Mouse (Mus musculus) forebrain, embryonic 10.5 days (tissue): ENCODE data around the gene Flot1. TPM values are rescaled to one million over a fixed set of nuclear protein-coding genes. Genes with fewer than 3 reads are reported as not detected.

ENCODE experiments used
- DNase-seq: peaks from one replicate; pipeline ENCODE4 v3.0.0-alpha.2; 2017; ENCODE audit warnings: low spot score; ENCODE audit errors: extremely low spot score
- H3K27ac ChIP-seq: fragments of 300-500 bp; sonication (generic); 2 replicates; pipeline ENCODE4 v1.5.1; 2016; ENCODE audit warnings: mild to moderate bottlenecking
- H3K27me3 ChIP-seq: fragments of 300-500 bp; sonication (generic); 2 replicates; pipeline ENCODE4 v1.6.1; 2016; ENCODE audit warnings: mild to moderate bottlenecking; ENCODE audit not compliant: poor library complexity, severe bottlenecking
- H3K36me3 ChIP-seq: fragments of 300-500 bp; sonication (generic); replicated peaks from 2 replicates; pipeline ENCODE4 v1.6.1; 2016; ENCODE audit warnings: mild to moderate bottlenecking, moderate library complexity
- H3K4me1 ChIP-seq: fragments of 300-500 bp; sonication (generic); 2 replicates; pipeline ENCODE4 v1.6.1; 2016
- H3K4me3 ChIP-seq: fragments of 300-500 bp; sonication (generic); 2 replicates; pipeline ENCODE4 v1.5.1; 2016; ENCODE audit warnings: mild to moderate bottlenecking, moderate library complexity
- H3K9me3 ChIP-seq: fragments of 300-500 bp; sonication (generic); 2 replicates; pipeline ENCODE4 v1.6.1; 2016; ENCODE audit warnings: mild to moderate bottlenecking, moderate library complexity
- WGBS: fragments of 180-500 bp; shearing (Covaris S2); methylation state at CpG from one replicate; pipeline ENCODE4 v1.1.7; 2016; 5-methylcytosine and 5-hydroxymethylcytosine counted together
- polyA plus RNA-seq: library from polyadenylated mRNA; unstranded; fragments of >200 nt; fragmentation: Nextera tagmentation; extraction: Ambion mirVana; gene quantifications from 2 replicates; pipeline ENCODE4 v1.2.1, GENCODE M21; 2016

The Flot1 gene
- polyA plus RNA-seq, 1 experiment from 2014 or later: 51.6 TPM

DNA sequence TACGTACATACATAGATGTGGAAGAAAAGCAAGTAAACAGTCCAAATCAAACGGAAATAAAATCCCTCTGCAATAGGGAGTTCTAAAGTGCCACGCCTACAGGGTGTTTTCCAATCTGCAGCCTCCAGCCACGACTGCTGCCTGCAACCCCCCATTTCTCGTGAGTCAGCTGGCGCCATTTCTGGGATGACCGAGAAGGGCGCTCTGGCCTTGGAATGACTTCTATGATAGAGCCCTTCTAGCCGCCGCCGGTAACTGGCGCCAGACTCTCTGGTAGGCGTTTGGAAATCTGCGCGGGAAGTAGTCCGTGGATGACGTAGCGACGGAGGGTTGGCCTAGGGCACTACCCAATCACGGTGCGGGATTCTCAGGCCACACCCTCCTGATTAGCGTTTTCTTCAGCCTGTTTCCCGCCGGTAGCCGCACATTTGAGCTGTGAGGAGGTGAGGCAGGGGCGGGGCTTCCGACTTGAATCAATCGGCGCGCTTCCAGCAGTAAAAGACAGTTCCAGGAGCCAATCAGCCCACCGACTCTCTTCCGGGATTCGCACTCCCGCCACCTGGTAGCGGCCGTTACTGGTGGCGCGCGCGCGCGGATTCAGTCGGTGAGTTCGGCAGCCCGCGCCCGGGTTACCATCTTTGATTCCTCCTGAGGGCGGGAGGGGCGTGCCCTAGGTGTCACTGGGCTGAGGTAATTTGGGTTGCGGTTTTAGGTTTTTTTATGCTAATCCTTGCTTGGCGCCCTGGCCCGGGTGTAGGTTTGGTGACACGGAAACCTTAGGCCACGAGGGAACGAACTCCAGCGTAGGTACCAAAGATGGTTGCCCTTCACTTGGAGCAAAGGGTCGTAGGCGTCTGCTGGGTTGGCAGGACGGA lies 18.3 kb downstream of the Flot1 start, which contains the start of gene Mdc1:
Gene Mdc1, plus strand, starts transcription at position 440 of the 875 bp plus-strand sequence.
- under 1% methylated on average over 59 of the region's 59 CpGs for WGBS
- H3K36me3 ChIP-seq: peaks cover 32% of the 10 kb centered on the region
- peak; percentile 100 for DNase-seq

DNA sequence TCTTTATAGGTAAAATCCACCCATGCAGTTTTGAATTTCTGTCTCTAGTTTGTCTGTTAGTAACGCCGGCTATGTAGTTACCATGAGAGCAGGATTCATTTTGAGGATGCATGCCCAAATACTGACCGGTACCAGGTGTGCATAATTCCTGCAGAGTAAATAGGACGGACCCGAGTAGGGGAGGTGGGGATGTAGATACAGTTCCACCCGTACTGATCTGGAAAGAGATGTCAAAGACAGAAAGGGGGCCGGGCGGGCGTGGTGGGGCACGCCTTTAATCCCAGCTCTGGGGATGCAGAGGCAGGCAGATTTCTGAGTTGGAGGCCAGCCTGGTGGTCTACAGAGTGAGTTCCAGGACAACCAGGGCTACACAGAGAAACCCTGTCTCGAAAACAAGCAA lies 19.0 kb downstream of the Flot1 start:
- H3K36me3 ChIP-seq: peaks cover 32% of the 10 kb centered on the region
- no peak for DNase-seq
- H3K27ac ChIP-seq: peak overlapping the region; percentile 94
- H3K9me3 ChIP-seq: no peaks in the 10 kb centered on the region
- H3K4me3 ChIP-seq: peak overlapping the region; percentile 72
- no peaks in the 10 kb centered on the region for H3K27me3 ChIP-seq
- H3K4me1 ChIP-seq: peaks cover 35% of the 10 kb centered on the region
- WGBS: 24% methylated on average over 11 of the region's 11 CpGs

More for the DNA sequence above, 18.3 kb downstream of the Flot1 start, which contains the start of gene Mdc1:
- Histone ChIP-seq H3K4me1 (peaks cover 36% of the 10 kb centered on the region), H3K27me3 (no peaks in the 10 kb centered on the region), H3K27ac (peak within 1 kb of the TSS; percentile 94), H3K9me3 (no peaks in the 10 kb centered on the region), H3K4me3 (peak within 1 kb of the TSS; percentile 72)

DNA sequence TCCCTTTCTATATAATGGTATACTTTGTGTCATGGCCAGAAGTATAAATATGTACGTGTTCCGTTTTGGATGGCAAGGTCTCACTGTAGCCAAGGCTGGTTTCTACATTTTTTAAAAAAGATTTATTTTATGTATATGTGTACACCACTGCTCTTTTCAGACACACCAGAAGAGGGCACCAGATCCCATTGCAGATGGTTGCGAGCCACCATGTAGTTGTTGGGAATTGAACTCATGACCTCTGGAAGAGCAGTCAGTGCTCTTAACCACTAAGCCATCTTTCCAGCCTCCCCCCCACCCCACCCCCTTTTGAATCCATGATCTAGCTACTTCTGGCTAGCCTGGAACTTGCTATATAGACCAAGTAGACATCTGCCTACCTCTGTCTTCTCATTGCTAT lies 20.5 kb downstream of the Flot1 start:
- 99% methylated on average over 3 of the region's 3 CpGs for WGBS
- DNase-seq: no peak
- Histone ChIP-seq H3K27ac (no peak overlapping the region), H3K4me3 (peak overlapping the region; percentile 72; the same call in 1 of the 2 replicates), H3K9me3 (no peaks in the 10 kb centered on the region), H3K36me3 (peaks cover 46% of the 10 kb centered on the region), H3K4me1 (peaks cover 34% of the 10 kb centered on the region), H3K27me3 (no peaks in the 10 kb centered on the region)

DNA sequence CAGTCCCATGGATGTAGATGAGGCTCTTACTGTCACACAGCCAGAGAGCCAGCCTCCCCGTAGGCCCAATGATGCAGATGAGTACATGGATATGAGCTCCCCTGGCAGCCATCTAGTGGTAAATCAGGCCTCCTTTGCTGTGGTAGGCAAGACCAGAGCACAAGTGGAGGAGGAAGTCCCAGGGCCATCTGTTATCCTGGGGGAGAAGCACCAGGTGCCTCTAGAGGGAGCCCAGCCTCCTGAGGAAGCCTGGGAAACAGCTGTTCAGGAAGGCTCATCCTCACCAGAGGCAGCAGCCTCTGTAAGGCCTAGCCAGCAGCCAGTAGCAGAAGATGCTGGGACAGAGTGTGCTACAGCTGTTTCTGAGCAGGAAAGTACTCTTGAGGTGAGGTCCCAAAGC lies 25.1 kb downstream of the Flot1 start:
- Histone ChIP-seq H3K9me3 (no peaks in the 10 kb centered on the region), H3K4me3 (peak overlapping the region; percentile 5; the same call in 1 of the 2 replicates), H3K27me3 (no peaks in the 10 kb centered on the region), H3K4me1 (peaks cover 1% of the 10 kb centered on the region; the same call in 1 of the 2 replicates), H3K36me3 (peaks cover 92% of the 10 kb centered on the region), H3K27ac (no peak overlapping the region)
- no peak for DNase-seq
- 82% methylated on average over 1 of the region's 1 CpGs for whole genome bisulfite sequencing

DNA sequence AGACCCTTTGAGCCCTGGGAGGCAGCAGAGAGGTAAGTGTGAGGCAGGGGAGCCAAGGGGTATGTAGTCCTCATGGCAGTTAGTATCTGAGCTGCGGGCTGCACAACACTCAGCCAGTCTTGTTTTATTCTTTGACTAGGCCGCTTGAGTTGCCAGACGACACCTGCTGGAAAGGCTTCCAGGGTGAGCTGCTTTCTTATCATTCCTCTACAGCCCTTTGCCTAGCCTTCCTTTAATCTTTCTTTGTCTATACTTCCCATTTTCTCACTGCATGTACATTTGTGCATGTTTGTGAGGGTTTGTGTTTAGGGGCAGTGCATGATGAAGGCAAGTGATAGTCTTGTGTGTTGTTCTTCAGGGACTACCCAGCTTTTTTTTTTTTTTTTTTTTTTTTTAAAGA lies 27.9 kb downstream of the Flot1 start:
- no peak overlapping the region for H3K4me3 ChIP-seq
- H3K27ac ChIP-seq: no peak overlapping the region
- H3K27me3 ChIP-seq: no peaks in the 10 kb centered on the region
- no peaks in the 10 kb centered on the region for H3K4me1 ChIP-seq
- DNase-seq: no peak
- WGBS: 89% methylated on average over 3 of the region's 3 CpGs
- peaks cover 98% of the 10 kb centered on the region for H3K36me3 ChIP-seq
- H3K9me3 ChIP-seq: no peaks in the 10 kb centered on the region

DNA sequence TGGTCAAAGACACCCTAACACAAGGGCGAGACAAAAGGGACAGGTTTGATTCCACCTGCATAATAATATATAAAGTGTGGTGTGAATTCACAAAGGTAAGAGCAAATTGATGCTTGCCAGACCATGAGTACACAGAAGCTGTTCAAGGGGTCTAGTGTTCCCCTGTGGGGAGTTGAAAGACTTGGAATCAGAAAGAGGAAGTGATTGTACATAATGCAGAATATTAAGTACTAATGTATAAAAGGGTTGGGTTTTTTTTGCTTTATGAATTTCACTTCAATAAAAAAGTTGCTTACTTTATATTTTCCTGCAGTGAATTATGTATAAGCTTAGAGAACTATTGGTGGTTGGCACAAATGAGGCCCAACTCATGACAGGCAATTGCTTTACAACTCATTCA lies 36.3 kb downstream of the Flot1 start:
- no peak overlapping the region for H3K27ac ChIP-seq
- DNase-seq: no peak
- peaks cover 66% of the 10 kb centered on the region for H3K36me3 ChIP-seq
- H3K9me3 ChIP-seq: no peaks in the 10 kb centered on the region
- WGBS: 88% methylated on average over 1 of the region's 1 CpGs
- H3K4me1 ChIP-seq: peaks cover 27% of the 10 kb centered on the region
- no peaks in the 10 kb centered on the region for H3K27me3 ChIP-seq
- no peak overlapping the region for H3K4me3 ChIP-seq

DNA sequence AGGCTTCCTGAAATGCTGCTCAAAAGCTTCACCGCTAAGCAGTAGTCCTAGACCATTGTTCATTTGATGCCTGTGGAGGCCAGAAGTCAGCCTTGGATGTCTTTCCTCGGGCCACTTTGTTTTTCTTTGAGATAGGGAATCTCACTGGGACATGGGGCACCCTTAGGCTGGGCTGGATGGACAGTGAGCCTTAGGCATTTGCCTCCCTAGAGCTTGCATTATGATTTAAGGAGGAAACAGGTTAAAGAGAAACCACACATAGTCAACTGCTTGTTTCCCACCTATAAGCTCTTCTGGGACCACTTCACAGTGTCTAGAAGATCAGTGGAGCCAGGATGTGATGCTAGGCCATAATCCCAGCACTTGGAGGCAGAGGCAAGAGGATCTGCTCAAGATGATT lies 36.8 kb downstream of the Flot1 start:
- peaks cover 66% of the 10 kb centered on the region for H3K36me3 ChIP-seq
- no peak overlapping the region for H3K27ac ChIP-seq
- 0 out of 2 replicates have a peak overlapping the region, but pooled peaks have one; percentile 5 for H3K4me3 ChIP-seq
- peaks cover 32% of the 10 kb centered on the region for H3K4me1 ChIP-seq
- WGBS: 60% methylated on average over 2 of the region's 2 CpGs
- DNase-seq: no peak
- no peaks in the 10 kb centered on the region for H3K27me3 ChIP-seq
- no peaks in the 10 kb centered on the region for H3K9me3 ChIP-seq

DNA sequence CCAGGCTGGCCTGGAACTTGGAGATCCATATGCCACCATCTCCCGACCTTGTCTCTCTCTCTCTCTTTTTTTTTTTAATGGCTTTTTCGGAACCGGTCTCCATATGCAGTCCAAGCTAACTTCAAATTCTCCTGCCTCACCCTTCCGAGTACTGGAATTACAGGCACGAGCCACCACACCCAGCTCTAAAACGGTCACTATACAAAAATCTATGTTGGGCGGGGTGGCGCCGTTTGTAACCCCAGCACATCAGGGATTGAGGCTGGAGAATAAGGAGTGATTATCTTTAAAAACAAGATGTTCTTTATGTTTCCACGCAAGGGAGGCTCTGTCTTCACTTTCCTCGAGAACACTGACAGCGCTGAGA lies 37.8 kb downstream of the Flot1 start:
- peaks cover 42% of the 10 kb centered on the region for H3K4me1 ChIP-seq
- peaks cover 60% of the 10 kb centered on the region for H3K36me3 ChIP-seq

DNA sequence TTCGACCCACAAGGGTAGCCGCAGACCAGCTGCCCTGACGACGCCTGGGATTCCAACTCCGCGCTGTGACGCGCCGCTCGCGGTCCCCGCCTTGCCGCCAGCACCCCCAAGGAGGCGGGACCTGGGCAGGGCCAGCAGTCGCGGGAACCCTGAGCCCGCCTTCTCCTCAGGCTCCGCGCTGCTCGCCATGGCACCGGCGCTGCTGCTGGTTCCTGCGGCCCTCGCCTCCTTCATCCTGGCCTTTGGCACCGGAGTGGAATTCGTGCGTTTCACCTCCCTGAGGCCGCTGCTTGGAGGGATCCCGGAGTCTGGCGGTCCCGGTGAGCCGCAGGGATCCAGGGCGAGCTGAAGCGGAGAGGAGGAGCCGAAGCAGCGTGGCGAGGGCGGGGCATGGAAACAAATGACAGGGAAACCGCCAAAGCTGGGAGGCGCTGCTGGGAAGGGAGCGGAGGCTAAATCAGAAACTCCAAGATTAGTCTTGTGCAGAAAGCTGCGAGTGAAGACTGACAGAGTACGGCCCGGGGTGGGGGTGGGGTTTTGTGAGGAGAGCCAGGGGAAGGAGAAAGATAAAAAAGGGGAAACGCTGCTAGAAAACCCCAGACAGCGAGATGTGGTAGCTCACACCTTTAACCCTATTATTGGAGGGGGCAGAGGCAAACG lies 38.3 kb downstream of the Flot1 start, which contains the start of gene Nrm:
Gene Nrm, plus strand, starts transcription at position 121 of the 660 bp plus-strand sequence.
- Histone ChIP-seq H3K27me3 (no peaks in the 10 kb centered on the region), H3K9me3 (no peaks in the 10 kb centered on the region), H3K36me3 (peaks cover 57% of the 10 kb centered on the region), H3K4me1 (peaks cover 46% of the 10 kb centered on the region), H3K27ac (peak within 1 kb of the TSS; percentile 97), H3K4me3 (peak within 1 kb of the TSS; percentile 82)
- peak; percentile 92 for DNase-seq
- under 1% methylated on average over 47 of the region's 47 CpGs for WGBS

More for the DNA sequence above, 37.8 kb downstream of the Flot1 start:
- Histone ChIP-seq H3K27ac (peak overlapping the region; percentile 97), H3K9me3 (no peaks in the 10 kb centered on the region), H3K27me3 (no peaks in the 10 kb centered on the region), H3K4me3 (peak overlapping the region; percentile 82)
- DNase-seq: no peak
- WGBS: 9% methylated on average over 12 of the region's 12 CpGs

DNA sequence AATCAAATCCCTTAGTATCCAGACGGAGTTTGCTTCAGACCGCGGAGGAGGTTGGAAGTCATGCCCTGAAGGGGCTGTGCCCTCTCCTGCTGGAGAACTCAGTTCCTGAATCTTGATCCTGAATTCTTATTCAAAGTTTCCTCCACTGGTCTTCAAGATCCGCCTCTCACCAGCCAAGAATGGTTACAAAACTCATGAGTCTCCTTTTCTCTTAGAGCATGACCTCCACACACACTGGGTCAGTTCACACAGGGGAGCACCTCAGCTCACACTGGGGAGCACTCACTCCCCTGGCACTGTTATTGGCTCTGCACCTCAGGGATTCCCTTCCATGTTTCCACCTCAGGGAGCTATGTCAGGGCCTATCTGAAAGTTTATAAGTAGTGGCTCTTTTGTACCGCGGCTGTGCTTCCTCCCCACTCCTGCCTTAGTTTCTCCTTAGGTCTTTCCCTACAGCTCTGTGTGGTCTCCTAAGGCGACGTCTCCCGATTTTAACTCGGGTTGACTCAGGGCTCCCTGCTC lies 41.9 kb downstream of the Flot1 start:
- WGBS: 19% methylated on average over 10 of the region's 10 CpGs
- peaks cover 81% of the 10 kb centered on the region for H3K4me1 ChIP-seq

DNA sequence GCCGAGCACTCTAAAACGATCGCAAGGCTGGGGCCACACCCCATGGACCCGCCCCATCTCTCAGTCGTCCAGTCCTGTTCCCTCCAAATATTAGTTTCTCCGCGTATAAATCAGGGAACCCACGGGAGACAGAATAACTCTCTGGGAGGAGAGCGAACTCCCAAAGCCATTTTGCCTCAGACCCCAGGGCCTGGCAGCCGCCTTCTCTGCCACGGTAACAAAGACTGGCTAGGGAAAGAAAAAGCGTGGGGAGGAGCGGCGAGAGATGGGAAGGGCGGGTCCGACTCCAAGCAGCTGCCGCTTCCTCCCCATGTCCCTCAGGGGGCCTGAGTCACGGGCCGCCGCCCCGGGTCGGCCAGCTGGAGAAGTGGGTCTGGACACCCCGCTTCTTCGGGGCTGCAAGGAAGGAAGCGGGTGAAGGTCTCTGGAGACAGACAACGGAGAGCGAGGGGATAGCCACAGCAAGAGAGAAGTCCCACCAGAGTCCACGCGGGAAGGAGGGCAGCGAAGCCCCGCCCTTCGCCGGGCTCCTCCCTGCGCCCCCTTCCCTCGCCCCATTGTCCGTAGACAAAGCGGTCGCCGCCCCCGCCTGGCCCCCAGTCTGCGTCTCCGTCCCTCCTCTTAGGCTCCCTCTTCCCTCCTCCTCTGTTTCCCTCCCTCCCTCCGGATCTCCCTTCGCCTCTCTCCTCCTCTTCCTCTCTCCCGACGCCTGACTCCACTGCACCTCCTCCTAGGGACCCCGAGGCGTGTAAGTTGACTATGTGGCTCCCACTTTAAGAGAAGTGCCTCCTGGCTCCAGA lies 42.7 kb downstream of the Flot1 start, which contains the start of gene Ppp1r18:
Gene Ppp1r18, plus strand, starts transcription at position 113 of the 800 bp plus-strand sequence.
- peak within 1 kb of the TSS; percentile 77 for H3K4me3 ChIP-seq
- peaks cover 84% of the 10 kb centered on the region for H3K4me1 ChIP-seq
- DNase-seq: peak; percentile 88
- peak within 1 kb of the TSS; percentile 96 for H3K27ac ChIP-seq
- H3K9me3 ChIP-seq: no peaks in the 10 kb centered on the region; the same call in 1 of the 2 replicates
- WGBS: under 1% methylated on average over 48 of the region's 48 CpGs
- H3K27me3 ChIP-seq: no peaks in the 10 kb centered on the region
- peaks cover 46% of the 10 kb centered on the region for H3K36me3 ChIP-seq

More for the DNA sequence above, 41.9 kb downstream of the Flot1 start:
- peak overlapping the region; percentile 77 for H3K4me3 ChIP-seq
- no peaks in the 10 kb centered on the region for H3K27me3 ChIP-seq
- H3K36me3 ChIP-seq: peaks cover 40% of the 10 kb centered on the region
- DNase-seq: peak; percentile 25
- H3K9me3 ChIP-seq: no peaks in the 10 kb centered on the region
- peak overlapping the region; percentile 96 for H3K27ac ChIP-seq

DNA sequence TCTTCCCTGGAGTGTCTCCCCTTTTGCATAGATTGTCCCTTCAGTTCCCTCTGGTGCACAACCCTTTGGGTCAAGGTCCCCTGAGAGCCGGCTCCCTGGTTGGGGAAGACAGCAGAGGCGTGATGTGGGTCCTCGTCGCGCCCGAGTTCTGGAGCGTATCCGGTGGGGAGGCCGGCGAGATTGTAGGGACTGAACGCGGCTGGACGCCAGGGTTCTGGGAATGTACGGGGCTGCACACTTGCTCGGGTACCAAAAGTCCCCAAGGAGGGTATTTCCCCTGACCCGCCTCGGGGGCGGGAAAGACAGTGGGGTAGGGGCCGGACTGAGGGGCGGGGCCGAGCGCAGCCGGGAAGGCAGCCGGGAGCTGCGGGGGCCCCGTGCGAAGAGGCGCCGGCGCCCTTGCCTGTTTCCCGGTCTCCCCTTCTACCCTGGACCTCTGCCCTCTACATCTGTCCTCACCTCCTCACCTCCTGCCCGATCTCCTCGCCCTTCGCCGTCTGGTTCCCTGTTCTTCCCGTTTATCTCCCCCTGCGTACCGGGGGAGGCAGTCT lies 43.3 kb downstream of the Flot1 start:
- peaks cover 53% of the 10 kb centered on the region for H3K36me3 ChIP-seq
- DNase-seq: no peak

More for the DNA sequence above, 43.3 kb downstream of the Flot1 start:
- Histone ChIP-seq H3K4me3 (peak overlapping the region; percentile 77), H3K27me3 (no peaks in the 10 kb centered on the region), H3K9me3 (peaks cover 5% of the 10 kb centered on the region), H3K27ac (peak overlapping the region; percentile 96), H3K4me1 (peaks cover 80% of the 10 kb centered on the region)
- WGBS: under 1% methylated on average over 38 of the region's 38 CpGs
